Mouse (Mus musculus): ENCODE data around the gene Fbxo44. TPM values are rescaled to one million over a fixed set of nuclear protein-coding genes. Genes with fewer than 3 reads are reported as not detected.

Fbxo44 gene
- polyA plus RNA-seq, 1 experiment from 2014 or later = 4.1 TPM

DNA sequence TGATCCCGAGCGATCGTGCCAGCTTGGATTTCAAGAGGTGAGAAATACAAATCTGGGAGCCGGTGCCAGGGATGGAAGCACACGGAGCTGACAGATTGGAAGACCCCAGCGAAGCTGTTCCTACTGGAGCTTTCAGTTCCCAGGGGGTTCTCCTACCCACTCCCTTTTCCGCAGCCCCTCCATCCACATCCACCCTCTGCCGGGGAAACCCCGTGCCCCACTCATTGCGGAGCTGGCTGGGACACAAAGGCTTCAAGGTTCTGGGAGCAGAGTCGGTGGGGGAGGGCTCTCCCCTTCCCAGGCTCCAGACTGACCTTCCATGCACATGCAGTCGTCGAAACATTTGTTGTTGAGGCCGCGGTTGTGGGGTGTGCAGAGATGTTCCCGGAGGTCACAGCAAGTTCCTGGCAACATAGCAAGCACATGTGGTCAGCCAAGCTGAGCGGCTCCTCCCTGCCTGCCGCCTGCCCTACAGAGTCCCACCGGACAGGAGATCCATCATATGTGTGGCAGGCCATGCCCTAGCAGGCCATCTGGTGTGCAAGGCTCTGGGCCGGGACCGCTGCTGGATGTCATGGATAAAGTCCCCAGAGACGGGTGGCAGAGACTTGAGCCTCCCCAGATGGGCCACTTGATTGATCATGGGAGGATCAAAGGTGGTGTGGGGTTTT, 52.5 kb downstream of the Fbxo44 start:
- no peaks in the 10 kb centered on the region for H3K4me1 ChIP-seq (replicated peaks; ENCODE audit: control insufficient read depth, insufficient read depth)
- no peak overlapping the region for H3K27ac ChIP-seq (replicated peaks)
- 31% methylated on average over 22 of the region's 22 CpGs for WGBS
- H3K27me3 ChIP-seq (ENCODE audit: control insufficient read depth, insufficient read depth, low read length) = no peaks in the 10 kb centered on the region
- no peak for TF ChIP-seq EP300 (optimal IDR thresholded peaks at IDR 0.05)
- TF ChIP-seq CTCF (IDR thresholded peaks at IDR 0.05; ENCODE audit: low read depth) = no peak
- H3K9me3 ChIP-seq (ENCODE audit: control insufficient read depth, low read length) = no peaks in the 10 kb centered on the region
- H3K9ac ChIP-seq (ENCODE audit: low read length) = no peak overlapping the region
- ATAC-seq (ENCODE audit: low FRiP score, low TSS enrichment) (peak; percentile 36; the same call in 1 of the 2 replicates), DNase-seq (ENCODE audit: low spot score) (no peak)
- H3K36me3 ChIP-seq (ENCODE audit: control insufficient read depth, insufficient read depth, low read length) = no peaks in the 10 kb centered on the region
- no peak overlapping the region for H3K4me3 ChIP-seq (ENCODE audit: low read depth, low read length)
- H3K4me2 ChIP-seq (replicated peaks; ENCODE audit: low read depth) = no peak overlapping the region

DNA sequence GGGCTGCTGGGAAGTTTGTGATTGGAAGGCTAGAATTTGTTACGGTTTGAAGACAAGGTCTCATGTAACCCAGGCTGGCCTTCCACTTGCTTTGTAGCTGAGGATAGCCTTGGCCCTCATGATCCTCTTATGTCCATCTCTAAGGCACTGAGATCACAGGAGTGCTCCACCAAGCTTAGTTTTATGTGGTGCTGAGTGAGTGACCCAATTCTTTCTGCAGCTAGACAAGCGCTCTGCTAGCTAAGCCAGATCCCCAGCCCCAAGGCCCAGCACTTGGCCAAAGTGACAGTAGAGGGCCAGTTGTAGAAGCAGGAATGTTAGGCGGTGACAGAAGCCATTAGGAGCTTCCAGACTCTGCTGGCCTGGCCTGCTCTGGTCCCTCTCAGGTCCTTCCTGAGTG, 56.1 kb downstream of the Fbxo44 start:
- Histone ChIP-seq H3K4me1 (replicated peaks; ENCODE audit: control insufficient read depth, insufficient read depth) (no peaks in the 10 kb centered on the region), H3K9ac (ENCODE audit: low read length) (no peak overlapping the region), H3K9me3 (ENCODE audit: control insufficient read depth, low read length) (no peaks in the 10 kb centered on the region), H3K36me3 (ENCODE audit: control insufficient read depth, insufficient read depth, low read length) (no peaks in the 10 kb centered on the region), H3K4me3 (ENCODE audit: low read depth, low read length) (no peak overlapping the region), H3K27me3 (ENCODE audit: control insufficient read depth, insufficient read depth, low read length) (no peaks in the 10 kb centered on the region), H3K4me2 (replicated peaks; ENCODE audit: low read depth) (no peak overlapping the region), H3K27ac (replicated peaks) (no peak overlapping the region)
- TF ChIP-seq EP300 (optimal IDR thresholded peaks at IDR 0.05) (no peak), CTCF (IDR thresholded peaks at IDR 0.05; ENCODE audit: low read depth) (no peak)
- WGBS = 79% methylated on average over 3 of the region's 3 CpGs
- no peak for DNase-seq (ENCODE audit: low spot score)
- ATAC-seq (ENCODE audit: low FRiP score, low TSS enrichment) = no peak

Small RNA genes within 50 kb of the gene (microRNA-seq; reads per million reads assigned to microRNA genes)
- gene Mir7022 = not detected

Other genes with a start within 250 kb of the Fbxo44 start
- 20.1 and 21.7 TPM in 2 replicates for gene Plod1, start 223.7 kb downstream of the Fbxo44 start, polyA plus RNA-seq (2015; fragmentation: Nextera tagmentation; extraction: Ambion mirVana)
- 13.3 and 15.5 TPM in 2 replicates for gene 2510039O18Rik, start 219.6 kb downstream of the Fbxo44 start, polyA plus RNA-seq (2015; fragmentation: Nextera tagmentation; extraction: Ambion mirVana)
- gene Nppb, start 174.7 kb downstream of the Fbxo44 start, polyA plus RNA-seq (2015; fragmentation: Nextera tagmentation; extraction: Ambion mirVana) = not detected in 2 replicates
- 0.30 and 0.74 TPM in 2 replicates for gene Nppa, start 159.8 kb downstream of the Fbxo44 start, polyA plus RNA-seq (2015; fragmentation: Nextera tagmentation; extraction: Ambion mirVana)
- gene Clcn6, start 121.7 kb downstream of the Fbxo44 start, polyA plus RNA-seq (2015; fragmentation: Nextera tagmentation; extraction: Ambion mirVana) = 1.8 and 2.1 TPM in 2 replicates
- 8.2 and 8.7 TPM in 2 replicates for gene Mthfr, start 121.4 kb downstream of the Fbxo44 start, polyA plus RNA-seq (2015; fragmentation: Nextera tagmentation; extraction: Ambion mirVana)
- gene Agtrap, start 72.5 kb downstream of the Fbxo44 start, polyA plus RNA-seq (2015; fragmentation: Nextera tagmentation; extraction: Ambion mirVana) = 23.2 and 26.9 TPM in 2 replicates
- gene Mad2l2, start 30.1 kb downstream of the Fbxo44 start, polyA plus RNA-seq (2015; fragmentation: Nextera tagmentation; extraction: Ambion mirVana) = 24.6 and 25.0 TPM in 2 replicates
- 0.01 TPM in 1 of 2 replicates, not detected in the other for gene Draxin, start 29.8 kb downstream of the Fbxo44 start, polyA plus RNA-seq (2015; fragmentation: Nextera tagmentation; extraction: Ambion mirVana)
- gene Fbxo6, start 8.3 kb downstream of the Fbxo44 start, polyA plus RNA-seq (2015; fragmentation: Nextera tagmentation; extraction: Ambion mirVana) = 26.8 and 28.1 TPM in 2 replicates
- 0.55 and 0.76 TPM in 2 replicates for gene Fbxo2, start 139 bp upstream of the Fbxo44 start, polyA plus RNA-seq (2015; fragmentation: Nextera tagmentation; extraction: Ambion mirVana)
- gene Disp3, start 127.5 kb upstream of the Fbxo44 start, polyA plus RNA-seq (2015; fragmentation: Nextera tagmentation; extraction: Ambion mirVana) = 0.04 and 0.06 TPM in 2 replicates